Mouse (Mus musculus) adrenal gland, postnatal 14 days (tissue): ENCODE results near the gene Borcs8. TPM values are rescaled to one million over a fixed set of nuclear protein-coding genes. Genes with fewer than 3 reads are reported as not detected.

Source experiments
- DNase-seq: peaks from one replicate; pipeline ENCODE4 v3.0.0; 2021; ENCODE audit warnings: mixed read lengths
- microRNA-seq, 2 experiments: library from miRNA; unstranded; fragments of <30 nt; microRNA quantifications; one replicate each; pipeline ENCODE4 v1.2.0; 2021
- total RNA-seq: library from RNA; stranded (reverse); gene quantifications from 2 replicates; pipeline ENCODE4 v1.2.3, GENCODE M21; 2021

The Borcs8 gene
- total RNA-seq, 1 experiment from 2014 or later = 49.2 TPM

GRCm38 (mm10) chr8:70179082-70179481 lies 39.8 kb downstream of the Borcs8 start:
- no peak for DNase-seq

GRCm38 (mm10) chr8:70181212-70181902 lies 42.1 kb downstream of the Borcs8 start:
- DNase-seq = no peak

DNA sequence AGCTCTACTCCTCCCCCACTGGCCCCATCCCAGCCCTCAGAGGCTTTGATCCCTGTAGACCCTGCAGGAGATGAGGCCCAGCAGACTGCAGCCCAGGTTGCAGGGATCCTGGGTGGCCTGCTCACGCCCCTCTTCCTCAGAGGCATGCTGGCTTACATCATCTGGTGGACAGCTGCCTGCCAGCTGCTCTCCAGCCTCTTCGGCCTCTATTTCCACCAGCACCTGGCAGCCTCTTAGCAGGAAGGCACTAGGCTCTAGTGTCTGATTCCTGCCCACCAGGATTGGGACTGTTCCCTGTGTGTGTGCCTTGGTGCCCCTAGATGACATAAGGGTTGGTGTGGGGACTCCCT lies 42.6 kb downstream of the Borcs8 start:
- DNase-seq = no peak

GRCm38 (mm10) chr8:70183194-70183593 lies 43.9 kb downstream of the Borcs8 start:
- peak; percentile 53 for DNase-seq

GRCm38 (mm10) chr8:70188707-70189106 lies 49.4 kb downstream of the Borcs8 start:
- no peak for DNase-seq

DNA sequence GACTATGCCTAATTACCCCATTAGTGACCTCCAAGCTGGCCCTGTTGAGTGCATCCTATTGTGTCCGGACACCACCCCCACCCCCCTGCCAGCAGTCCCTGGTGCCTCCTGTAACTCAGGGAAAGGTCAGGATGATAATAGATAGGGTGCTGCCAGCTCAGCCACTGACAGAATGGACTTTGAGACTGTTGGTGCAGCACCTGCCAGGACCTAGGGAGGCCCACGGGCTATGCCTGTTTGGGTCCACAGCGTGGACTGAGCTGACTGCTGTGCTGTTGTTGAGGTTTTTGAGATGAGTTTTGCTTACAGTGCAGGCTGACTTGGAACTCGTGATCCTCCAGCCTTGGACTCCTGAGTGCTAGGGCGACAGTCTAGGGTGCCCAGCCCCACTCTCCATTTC lies 53.9 kb downstream of the Borcs8 start:
- no peak for DNase-seq

DNA sequence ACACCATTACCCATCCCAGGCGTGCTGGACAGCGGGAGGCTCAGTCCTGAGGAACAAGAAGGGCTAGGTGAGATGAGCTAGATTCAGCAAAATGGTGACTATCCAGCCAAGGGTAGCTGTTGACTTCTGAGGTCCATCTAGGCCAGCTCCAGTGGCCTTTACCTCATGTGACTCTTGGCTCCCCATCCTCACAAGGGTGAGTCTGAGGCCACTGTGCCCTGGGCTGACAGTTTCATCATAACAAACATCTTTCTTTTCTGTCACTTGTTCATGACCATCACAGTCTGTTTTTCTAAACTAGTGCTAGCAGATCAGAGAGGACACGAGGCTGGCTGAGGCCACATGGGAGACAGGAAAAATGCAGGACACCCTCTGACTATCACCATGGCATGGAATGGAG lies 54.9 kb downstream of the Borcs8 start:
- DNase-seq = peak; percentile 30

GRCm38 (mm10) chr8:70195762-70196161 lies 56.5 kb downstream of the Borcs8 start:
- no peak for DNase-seq

Small RNA genes within 50 kb of the gene (microRNA-seq; reads per million reads assigned to microRNA genes)
- 0 reads per million in 2 experiments for gene Mir7066

Other genes starting within 250 kb of the Borcs8 start
- gene Tssk6, start 237.3 kb upstream of the Borcs8 start, total RNA-seq = 0.83 and 0.85 TPM in 2 replicates
- 239 and 250 TPM in 2 replicates for gene Ndufa13, start 236.9 kb upstream of the Borcs8 start, total RNA-seq
- gene Yjefn3, start 236.8 kb upstream of the Borcs8 start, total RNA-seq = 5.7 and 6.7 TPM in 2 replicates
- 105 and 111 TPM in 2 replicates for gene Gatad2a, start 143.1 kb upstream of the Borcs8 start, total RNA-seq
- 54.0 and 60.3 TPM in 2 replicates for gene Mau2, start 96.8 kb upstream of the Borcs8 start, total RNA-seq
- gene Sugp1, start 96.7 kb upstream of the Borcs8 start, total RNA-seq = 26.2 and 31.8 TPM in 2 replicates
- 0.98 and 4.2 TPM in 2 replicates for gene Tm6sf2, start 66.6 kb upstream of the Borcs8 start, total RNA-seq
- 0.30 and 0.48 TPM in 2 replicates for gene Hapln4, start 56.0 kb upstream of the Borcs8 start, total RNA-seq
- gene Ncan, start 18.6 kb upstream of the Borcs8 start, total RNA-seq = 0.41 and 0.67 TPM in 2 replicates
- gene Nr2c2ap, start 8.2 kb upstream of the Borcs8 start, total RNA-seq = 15.0 and 18.4 TPM in 2 replicates
- gene Rfxank, start 345 bp upstream of the Borcs8 start, total RNA-seq = 16.9 and 18.8 TPM in 2 replicates
- 0.41 and 0.56 TPM in 2 replicates for gene Mef2b, start 212 bp downstream of the Borcs8 start, total RNA-seq
- gene Tmem161a, start 32.9 kb downstream of the Borcs8 start, total RNA-seq = 48.9 and 50.7 TPM in 2 replicates
- 132 and 144 TPM in 2 replicates for gene Slc25a42, start 72.8 kb downstream of the Borcs8 start, total RNA-seq
- gene Sugp2, start 94.7 kb downstream of the Borcs8 start, total RNA-seq = 30.9 and 31.5 TPM in 2 replicates
- 11.3 and 13.4 TPM in 2 replicates for gene Armc6, start 95.0 kb downstream of the Borcs8 start, total RNA-seq
- gene Homer3, start 143.3 kb downstream of the Borcs8 start, total RNA-seq = 21.3 and 25.0 TPM in 2 replicates
- 49.2 and 71.3 TPM in 2 replicates for gene Ddx49, start 163.0 kb downstream of the Borcs8 start, total RNA-seq
- 215 and 222 TPM in 2 replicates for gene Cope, start 163.0 kb downstream of the Borcs8 start, total RNA-seq
- gene Cers1, start 176.3 kb downstream of the Borcs8 start, total RNA-seq = 1.9 and 2.9 TPM in 2 replicates
- gene Gdf1, start 190.3 kb downstream of the Borcs8 start, total RNA-seq = 0.41 and 1.2 TPM in 2 replicates
- gene Upf1, start 213.8 kb downstream of the Borcs8 start, total RNA-seq = 64.0 and 64.4 TPM in 2 replicates
- 1.4 TPM in 1 of 2 replicates, not detected in the other for gene Comp, start 234.1 kb downstream of the Borcs8 start, total RNA-seq